Mouse (Mus musculus) adrenal gland, adult 10 weeks (tissue): ENCODE measurements around the gene St3gal2. TPM values are rescaled to one million over a fixed set of nuclear protein-coding genes. Genes with fewer than 3 reads are reported as not detected.

ENCODE experiments used
- polyA plus RNA-seq: library from polyadenylated mRNA; stranded (reverse); fragments of 350-450 nt; fragmentation: Illumina TruSeq; extraction: RNeasy Lipid Tissue Mini Kit (QIAGEN cat#74804); gene quantifications from one replicate; pipeline ENCODE4 v1.2.3, GENCODE M21; 2014; ENCODE audit warnings: low read depth, low replicate concordance

Gene St3gal2
- 9.0 TPM for polyA plus RNA-seq

GRCm38 (mm10) chr8:110919341-110920031 is at the start of gene St3gal2:
Gene St3gal2, plus strand, starts transcription at chr8:110919922.

GRCm38 (mm10) chr8:110901839-110902578 is 17.7 kb upstream of the St3gal2 start, which contains the start of gene Fuk:
Gene Fuk, minus strand, starts transcription at chr8:110902488.

GRCm38 (mm10) chr8:110997547-110998531 is 78.1 kb downstream of the St3gal2 start, which contains the start of gene Ddx19a:
Gene Ddx19a, minus strand, starts transcription at chr8:110997800.

Other genes with a start within 250 kb of the St3gal2 start
- gene Mtss1l, start 198.4 kb upstream of the St3gal2 start, polyA plus RNA-seq, result 2.3 TPM
- gene Il34, start 114.0 kb upstream of the St3gal2 start, polyA plus RNA-seq, result 1.5 TPM
- gene Cog4, start 73.3 kb upstream of the St3gal2 start, polyA plus RNA-seq, result 18.3 TPM
- gene Sf3b3, start 73.1 kb upstream of the St3gal2 start, polyA plus RNA-seq, result 47.3 TPM
- 1.2 TPM for gene Fuk, start 17.4 kb upstream of the St3gal2 start, polyA plus RNA-seq
- 17.9 TPM for gene Ddx19a, start 77.9 kb downstream of the St3gal2 start, polyA plus RNA-seq
- 11.0 TPM for gene Ddx19b, start 111.8 kb downstream of the St3gal2 start, polyA plus RNA-seq
- 33.4 TPM for gene Aars, start 113.2 kb downstream of the St3gal2 start, polyA plus RNA-seq
- 9.0 TPM for gene Exosc6, start 136.4 kb downstream of the St3gal2 start, polyA plus RNA-seq
- gene Clec18a, start 172.5 kb downstream of the St3gal2 start, polyA plus RNA-seq, result not detected
- gene Pdpr, start 174.7 kb downstream of the St3gal2 start, polyA plus RNA-seq, result 31.7 TPM